Mouse (Mus musculus) heart, embryonic 10.5 days (tissue): ENCODE results near the gene Tulp2. TPM values are rescaled to one million over a fixed set of nuclear protein-coding genes. Genes with fewer than 3 reads are reported as not detected.
"Not testable (repeated sequence)": the region's sequence is repeated elsewhere in the genome, so short reads cannot be mapped to it uniquely, and the experiment has no call there.

Source experiments
- DNase-seq: peaks from one replicate; pipeline ENCODE4 v3.0.0-alpha.2; 2017; ENCODE audit warnings: low spot score
- H3K27ac ChIP-seq: fragments of 300-500 bp; sonication (generic); 2 replicates; pipeline ENCODE4 v1.5.1; 2016; ENCODE audit warnings: mild to moderate bottlenecking
- H3K27me3 ChIP-seq: fragments of 300-500 bp; sonication (generic); 2 replicates; pipeline ENCODE4 v1.6.1; 2016; ENCODE audit warnings: mild to moderate bottlenecking; ENCODE audit not compliant: poor library complexity, insufficient read depth, severe bottlenecking
- H3K36me3 ChIP-seq: fragments of 300-500 bp; sonication (generic); 2 replicates; pipeline ENCODE4 v1.6.1; 2016; ENCODE audit warnings: mild to moderate bottlenecking, moderate library complexity
- H3K4me1 ChIP-seq: fragments of 300-500 bp; sonication (generic); 2 replicates; pipeline ENCODE4 v1.6.1; 2016; ENCODE audit warnings: mild to moderate bottlenecking
- H3K4me3 ChIP-seq: fragments of 300-500 bp; sonication (generic); 2 replicates; pipeline ENCODE4 v1.5.1; 2016; ENCODE audit warnings: mild to moderate bottlenecking, moderate library complexity
- H3K9me3 ChIP-seq: fragments of 300-500 bp; sonication (generic); 2 replicates; pipeline ENCODE4 v1.6.1; 2016; ENCODE audit warnings: mild to moderate bottlenecking, moderate library complexity
- WGBS: fragments of 180-500 bp; shearing (Covaris S2); methylation state at CpG from one replicate; pipeline ENCODE4 v1.1.7; 2016; 5-methylcytosine and 5-hydroxymethylcytosine counted together
- polyA plus RNA-seq: library from polyadenylated mRNA; unstranded; fragments of >200 nt; fragmentation: Nextera tagmentation; extraction: Ambion mirVana; gene quantifications from 2 replicates; pipeline ENCODE4 v1.2.1, GENCODE M21; 2016

The Tulp2 gene
- polyA plus RNA-seq, 1 experiment from 2014 or later: 2.9 TPM

- H3K4me1 ChIP-seq: peaks cover 52% of the 10 kb centered on the region
- no peaks in the 10 kb centered on the region for H3K27me3 ChIP-seq
- no peak for DNase-seq
- H3K27ac ChIP-seq: no peak overlapping the region
- 88% methylated on average over 4 of the region's 4 CpGs for WGBS
- no peak overlapping the region for H3K4me3 ChIP-seq
- H3K36me3 ChIP-seq: peaks cover 61% of the 10 kb centered on the region
- H3K9me3 ChIP-seq: no peaks in the 10 kb centered on the region
These were observed 19.4 kb upstream of the Tulp2 start for GRCm38 (mm10) chr7:45462325-45462724.

GRCm38 (mm10) chr7:45462868-45463267, 18.8 kb upstream of the Tulp2 start:
- WGBS: 82% methylated on average over 4 of the region's 4 CpGs
- H3K4me1 ChIP-seq: peaks cover 48% of the 10 kb centered on the region
- H3K27me3 ChIP-seq, H3K4me3 ChIP-seq, DNase-seq, H3K9me3 ChIP-seq, H3K27ac ChIP-seq: not testable (repeated sequence)
- H3K36me3 ChIP-seq: peaks cover 56% of the 10 kb centered on the region

DNA sequence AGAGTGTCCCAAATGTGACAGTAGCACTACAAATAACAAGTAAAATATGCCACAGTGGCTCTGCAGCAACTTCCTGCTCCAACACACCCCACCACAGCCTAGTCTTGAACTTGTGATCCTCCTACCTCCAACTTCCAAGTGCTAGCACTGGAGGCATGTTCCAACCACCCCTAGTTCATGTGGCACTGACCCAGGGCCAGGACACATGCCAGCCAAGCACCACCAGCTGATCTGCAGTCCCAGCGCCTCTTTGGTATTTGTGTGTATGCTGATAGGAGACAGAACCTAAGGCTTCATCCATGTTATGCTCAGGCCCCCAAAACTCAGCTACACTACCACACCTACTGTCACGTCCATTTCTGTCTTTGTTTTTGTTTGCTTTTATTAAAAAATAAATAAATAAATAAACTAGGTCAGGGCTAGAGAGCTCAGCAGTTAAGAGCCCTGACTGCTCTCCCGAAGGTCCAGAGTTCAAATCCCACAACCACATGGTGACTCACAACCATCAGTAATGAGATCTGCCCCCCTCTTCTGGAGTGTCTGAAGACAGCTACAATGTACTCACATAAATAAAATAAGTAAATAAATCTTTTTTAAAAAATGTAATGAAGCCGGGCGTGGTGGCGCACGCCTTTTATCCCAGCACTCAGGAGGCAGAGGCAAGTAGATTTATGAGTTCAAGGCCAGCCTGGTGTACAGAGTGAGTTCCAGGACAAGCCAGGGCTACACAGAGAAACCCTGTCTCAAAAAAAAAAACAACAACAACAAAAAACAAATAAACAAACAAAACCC, 17.5 kb upstream of the Tulp2 start:
- Histone ChIP-seq H3K27ac (no peak overlapping the region), H3K36me3 (peaks cover 46% of the 10 kb centered on the region), H3K27me3 (no peaks in the 10 kb centered on the region), H3K4me3 (no peak overlapping the region), H3K4me1 (peaks cover 42% of the 10 kb centered on the region), H3K9me3 (no peaks in the 10 kb centered on the region)
- 91% methylated on average over 7 of the region's 7 CpGs for WGBS
- DNase-seq: no peak

GRCm38 (mm10) chr7:45465112-45465511, 16.6 kb upstream of the Tulp2 start:
- H3K4me3 ChIP-seq: peak overlapping the region; percentile 95
- H3K9me3 ChIP-seq: no peaks in the 10 kb centered on the region
- H3K4me1 ChIP-seq: peaks cover 40% of the 10 kb centered on the region
- 0 out of 2 replicates have a peak overlapping the region, but pooled peaks have one; percentile 96 for H3K27ac ChIP-seq
- H3K27me3 ChIP-seq: no peaks in the 10 kb centered on the region
- peaks cover 46% of the 10 kb centered on the region for H3K36me3 ChIP-seq
- 92% methylated on average over 12 of the region's 12 CpGs for WGBS
- no peak for DNase-seq

- Histone ChIP-seq H3K4me1 (peaks cover 36% of the 10 kb centered on the region), H3K27me3 (no peaks in the 10 kb centered on the region), H3K9me3 (no peaks in the 10 kb centered on the region), H3K4me3 (peak overlapping the region; percentile 95), H3K36me3 (peaks cover 43% of the 10 kb centered on the region), H3K27ac (peak overlapping the region; percentile 96)
- WGBS: 81% methylated on average over 9 of the region's 9 CpGs
- no peak for DNase-seq
These were observed 16.1 kb upstream of the Tulp2 start for GRCm38 (mm10) chr7:45465549-45465948.

DNA sequence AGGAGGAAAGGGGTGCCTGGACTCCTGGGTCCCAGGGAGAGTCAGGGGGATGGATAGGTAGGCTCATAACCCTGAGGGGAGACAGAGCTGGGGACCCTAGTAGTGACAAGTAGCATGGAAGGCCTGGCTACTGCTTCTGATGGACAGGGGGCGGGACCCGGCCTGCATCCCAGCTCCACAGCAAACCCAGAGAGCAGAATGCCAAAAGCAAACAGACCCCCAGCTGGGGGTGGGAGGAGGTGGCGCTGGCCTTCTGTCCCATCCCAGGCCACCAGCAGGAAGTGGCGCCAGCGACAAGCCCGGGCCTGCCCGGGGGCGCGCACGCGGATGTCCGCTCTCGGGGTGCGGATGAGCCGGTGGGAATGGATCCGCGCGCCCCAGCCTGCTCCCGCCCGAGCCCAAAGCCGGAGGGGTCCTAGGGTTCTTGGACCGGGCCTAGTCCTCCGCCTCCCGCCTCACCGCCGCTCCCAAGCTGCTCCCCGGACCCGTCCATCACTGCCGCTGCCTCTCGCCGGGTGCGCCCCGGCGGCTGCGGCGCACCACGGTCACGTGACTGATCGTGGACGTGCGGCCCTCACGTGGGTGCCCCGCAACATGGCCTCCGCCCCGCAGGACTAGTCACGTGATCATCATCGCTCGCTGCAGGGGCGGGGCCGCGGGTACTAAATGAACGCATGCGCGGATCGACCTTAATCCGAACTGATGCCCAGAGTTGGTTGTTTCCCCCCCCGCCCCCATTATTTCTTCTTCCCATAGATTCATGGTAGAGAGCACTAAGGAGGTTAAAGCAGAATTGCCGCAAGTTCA, 15.2 kb upstream of the Tulp2 start, which contains the start of gene Bax:
Gene Bax, minus strand, starts transcription at position 616 of the 807 bp plus-strand sequence.
- Histone ChIP-seq H3K27ac (peak within 1 kb of the TSS; percentile 96), H3K27me3 (no peaks in the 10 kb centered on the region), H3K9me3 (no peaks in the 10 kb centered on the region), H3K36me3 (peaks cover 39% of the 10 kb centered on the region), H3K4me1 (peaks cover 27% of the 10 kb centered on the region), H3K4me3 (peak within 1 kb of the TSS; percentile 95)
- 0% methylated on average over 58 of the region's 58 CpGs for WGBS
- peak; percentile 97 for DNase-seq

GRCm38 (mm10) chr7:45467090-45467670, 14.5 kb upstream of the Tulp2 start:
- Histone ChIP-seq H3K27me3 (no peaks in the 10 kb centered on the region), H3K9me3 (no peaks in the 10 kb centered on the region), H3K4me1 (peaks cover 22% of the 10 kb centered on the region), H3K36me3 (peaks cover 33% of the 10 kb centered on the region), H3K4me3 (peak overlapping the region; percentile 95), H3K27ac (peak overlapping the region; percentile 96)
- DNase-seq: no peak
- WGBS: 26% methylated on average over 7 of the region's 7 CpGs

DNA sequence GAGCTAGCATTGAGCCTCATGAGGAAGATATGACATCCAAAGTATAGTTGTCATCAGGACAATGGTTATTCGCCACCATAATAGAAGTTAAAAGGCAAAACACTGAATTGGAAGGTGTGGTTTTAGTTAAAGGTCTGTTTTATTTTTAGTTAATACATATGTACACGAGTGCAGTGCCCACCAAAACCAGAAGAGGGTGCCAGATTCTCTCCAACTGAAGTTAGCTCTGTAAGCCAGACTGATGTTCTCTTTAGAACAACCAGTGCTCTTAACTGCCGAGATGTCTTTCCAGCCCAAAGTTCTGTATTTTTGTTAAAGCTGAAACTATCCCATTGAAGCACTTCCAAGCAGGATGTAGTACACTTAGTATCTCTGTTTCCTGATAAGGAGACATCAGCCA, 10.8 kb upstream of the Tulp2 start:
- 9% methylated on average over 3 of the region's 3 CpGs for WGBS
- no peak for DNase-seq
- H3K27me3 ChIP-seq: no peaks in the 10 kb centered on the region
- no peak overlapping the region for H3K4me3 ChIP-seq
- no peak overlapping the region for H3K27ac ChIP-seq
- H3K4me1 ChIP-seq: peaks cover 12% of the 10 kb centered on the region
- H3K9me3 ChIP-seq: no peaks in the 10 kb centered on the region
- H3K36me3 ChIP-seq: no peaks in the 10 kb centered on the region

DNA sequence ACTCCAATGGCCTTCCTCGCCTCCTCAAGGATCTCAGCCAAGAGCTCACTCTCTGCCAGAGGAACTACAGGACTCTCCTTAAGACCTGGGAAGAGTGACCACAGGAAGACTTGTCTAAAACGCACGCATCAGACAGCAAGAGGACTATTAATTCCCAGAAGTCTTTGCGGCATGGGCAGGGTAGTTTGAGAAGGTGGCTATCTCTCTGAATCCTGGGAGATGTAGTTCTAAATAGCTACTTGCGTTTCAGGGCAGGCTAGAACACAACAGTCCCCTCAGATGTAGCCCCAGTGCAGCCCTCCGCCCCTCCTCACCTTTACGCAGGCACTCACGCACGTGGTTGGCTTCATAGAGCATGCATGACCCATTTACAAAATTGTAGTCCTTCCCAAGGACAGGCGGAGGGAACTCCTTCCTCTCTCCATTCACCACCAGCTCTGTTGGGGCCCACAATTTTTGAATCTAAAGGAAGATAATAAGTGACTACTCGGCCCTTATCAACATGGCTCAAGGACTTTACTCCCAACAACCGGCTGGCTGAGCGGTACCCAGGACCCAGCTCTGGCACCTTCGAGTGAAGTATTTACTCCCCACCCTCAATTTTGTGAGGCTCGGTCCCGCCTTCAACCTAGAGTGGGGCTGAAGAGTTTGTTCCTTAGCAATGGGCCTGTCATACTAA, 6.2 kb upstream of the Tulp2 start:
- Histone ChIP-seq H3K4me1 (no peaks in the 10 kb centered on the region), H3K4me3 (peak overlapping the region; percentile 49), H3K27me3 (no peaks in the 10 kb centered on the region), H3K9me3 (no peaks in the 10 kb centered on the region), H3K27ac (peak overlapping the region; percentile 80), H3K36me3 (peaks cover 9% of the 10 kb centered on the region)
- no peak for DNase-seq
- 61% methylated on average over 16 of the region's 16 CpGs for WGBS

GRCm38 (mm10) chr7:45476453-45476852, 5.2 kb upstream of the Tulp2 start:
- H3K9me3 ChIP-seq: no peaks in the 10 kb centered on the region
- WGBS: 52% methylated on average over 1 of the region's 1 CpGs
- H3K4me3 ChIP-seq: no peak overlapping the region
- peaks cover 9% of the 10 kb centered on the region for H3K36me3 ChIP-seq
- no peaks in the 10 kb centered on the region for H3K4me1 ChIP-seq
- no peak for DNase-seq
- no peaks in the 10 kb centered on the region for H3K27me3 ChIP-seq
- H3K27ac ChIP-seq: no peak overlapping the region

- 24% methylated on average over 3 of the region's 3 CpGs for WGBS
- no peak for DNase-seq
- H3K36me3 ChIP-seq: peaks cover 9% of the 10 kb centered on the region
- no peak overlapping the region for H3K4me3 ChIP-seq
- H3K27me3 ChIP-seq: no peaks in the 10 kb centered on the region
- no peak overlapping the region for H3K27ac ChIP-seq
- H3K4me1 ChIP-seq: no peaks in the 10 kb centered on the region
- no peaks in the 10 kb centered on the region for H3K9me3 ChIP-seq
These were observed 4.7 kb upstream of the Tulp2 start for GRCm38 (mm10) chr7:45477003-45477402.

GRCm38 (mm10) chr7:45478774-45479173, 2.9 kb upstream of the Tulp2 start:
- no peak overlapping the region for H3K4me3 ChIP-seq
- H3K36me3 ChIP-seq: peaks cover 9% of the 10 kb centered on the region
- WGBS: 89% methylated on average over 7 of the region's 7 CpGs
- no peaks in the 10 kb centered on the region for H3K27me3 ChIP-seq
- H3K27ac ChIP-seq: no peak overlapping the region
- H3K4me1 ChIP-seq: no peaks in the 10 kb centered on the region
- no peaks in the 10 kb centered on the region for H3K9me3 ChIP-seq
- DNase-seq: no peak
